Mouse (Mus musculus): Measurements from ENCODE around the gene Derl2.

GRCm38 (mm10) chr11:71029403-71030118 is 9.9 kb upstream of the Derl2 start:
- TF ChIP-seq CTCF (IDR thresholded peaks at IDR 0.05; ENCODE audit: borderline replicate concordance, extremely low read depth, insufficient read depth, insufficient read length) (0 out of 2 replicates have a peak, but pooled peaks have one; percentile 16), POLR2A (IDR thresholded peaks at IDR 0.05; ENCODE audit: borderline replicate concordance, extremely low read depth, insufficient read depth, insufficient read length, poor library complexity, severe bottlenecking) (no peak)

All from brain, embryonic 14.5 days (tissue).